Mouse (Mus musculus) heart, embryonic 15.5 days (tissue): ENCODE data around the gene Arnt2. TPM values are rescaled to one million over a fixed set of nuclear protein-coding genes. Genes with fewer than 3 reads are reported as not detected.

Experiments used
- ATAC-seq: fragments of 200-750 bp; cut with Nextera tagmentation; replicated peaks from 2 replicates; pipeline ENCODE4 v1.8.0; 2017; ENCODE audit warnings: low read depth, moderate TSS enrichment; ENCODE audit not compliant: insufficient number of reproducible peaks, insufficient read depth, low FRiP score
- H3K27ac ChIP-seq: fragments of 300-500 bp; sonication (generic); 2 replicates; pipeline ENCODE4 v1.5.1; 2015; ENCODE audit warnings: mild to moderate bottlenecking, inconsistent platforms
- H3K27me3 ChIP-seq: fragments of 300-500 bp; sonication (generic); 2 replicates; pipeline ENCODE4 v1.6.1; 2015; ENCODE audit warnings: inconsistent platforms
- H3K36me3 ChIP-seq: fragments of 300-500 bp; sonication (generic); 2 replicates; pipeline ENCODE4 v1.6.1; 2015; ENCODE audit warnings: mild to moderate bottlenecking, inconsistent platforms
- H3K4me1 ChIP-seq: fragments of 300-500 bp; sonication (generic); replicated peaks from 2 replicates; pipeline ENCODE4 v1.6.1; 2015; ENCODE audit warnings: inconsistent platforms
- H3K4me2 ChIP-seq: fragments of 300-500 bp; sonication (generic); 2 replicates; pipeline ENCODE4 v1.6.1; 2015; ENCODE audit warnings: inconsistent platforms, mild to moderate bottlenecking, moderate library complexity
- H3K4me3 ChIP-seq: fragments of 300-500 bp; sonication (generic); 2 replicates; pipeline ENCODE4 v1.5.1; 2015; ENCODE audit warnings: mild to moderate bottlenecking, inconsistent platforms
- H3K9ac ChIP-seq: fragments of 300-500 bp; sonication (generic); 2 replicates; pipeline ENCODE4 v1.6.1; 2015; ENCODE audit warnings: mild to moderate bottlenecking, inconsistent platforms
- H3K9me3 ChIP-seq: fragments of 300-500 bp; sonication (generic); replicated peaks from 2 replicates; pipeline ENCODE4 v1.6.1; 2016; ENCODE audit warnings: inconsistent platforms
- WGBS: fragments of 180-500 bp; shearing (Covaris S2); methylation state at CpG from one replicate; pipeline ENCODE4 v1.1.7; 2015; ENCODE audit warnings: mixed read lengths; 5-methylcytosine and 5-hydroxymethylcytosine counted together
- polyA plus RNA-seq: library from polyadenylated mRNA; unstranded; fragments of >200 nt; fragmentation: Nextera tagmentation; extraction: Ambion mirVana; gene quantifications from 2 replicates; pipeline ENCODE4 v1.2.1, GENCODE M21; 2015

Gene Arnt2
- polyA plus RNA-seq, 1 experiment from 2014 or later = 1.5 TPM

- H3K36me3 ChIP-seq = no peaks in the 10 kb centered on the region
- no peak overlapping the region for H3K4me2 ChIP-seq
- no peaks in the 10 kb centered on the region for H3K27me3 ChIP-seq
- no peaks in the 10 kb centered on the region for H3K4me1 ChIP-seq
- WGBS = 77% methylated on average over 7 of the region's 7 CpGs
- no peak overlapping the region for H3K4me3 ChIP-seq
- no peak overlapping the region for H3K9ac ChIP-seq
- no peak for ATAC-seq
- no peak overlapping the region for H3K27ac ChIP-seq
- no peaks in the 10 kb centered on the region for H3K9me3 ChIP-seq
Measured at GRCm38 (mm10) chr7:84424670-84425385, 14.9 kb upstream of the Arnt2 start.

DNA sequence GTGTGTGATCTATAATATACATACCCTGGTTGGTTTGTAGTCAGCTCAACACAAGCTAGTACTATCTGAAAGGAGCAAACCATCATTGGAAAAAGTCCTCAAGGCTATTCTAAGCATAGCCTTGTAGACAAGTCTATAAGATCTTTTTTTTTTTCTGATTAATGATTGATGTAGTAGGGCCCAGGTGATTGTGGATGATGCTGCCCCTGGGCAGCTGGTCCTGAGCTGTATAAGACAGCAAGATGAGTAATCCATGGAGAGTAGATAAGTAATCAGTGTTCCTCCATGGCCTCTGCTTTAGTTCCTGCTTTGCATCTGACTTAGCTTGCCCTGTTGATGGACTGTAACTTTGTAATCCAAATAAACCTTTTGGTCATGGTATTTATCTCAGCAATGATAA, 11.8 kb upstream of the Arnt2 start:
- no peak overlapping the region for H3K4me2 ChIP-seq
- H3K36me3 ChIP-seq = no peaks in the 10 kb centered on the region
- ATAC-seq = no peak
- no peaks in the 10 kb centered on the region for H3K4me1 ChIP-seq
- H3K4me3 ChIP-seq = no peak overlapping the region
- H3K27ac ChIP-seq = no peak overlapping the region
- no peaks in the 10 kb centered on the region for H3K9me3 ChIP-seq
- no peak overlapping the region for H3K9ac ChIP-seq
- no peaks in the 10 kb centered on the region for H3K27me3 ChIP-seq

DNA sequence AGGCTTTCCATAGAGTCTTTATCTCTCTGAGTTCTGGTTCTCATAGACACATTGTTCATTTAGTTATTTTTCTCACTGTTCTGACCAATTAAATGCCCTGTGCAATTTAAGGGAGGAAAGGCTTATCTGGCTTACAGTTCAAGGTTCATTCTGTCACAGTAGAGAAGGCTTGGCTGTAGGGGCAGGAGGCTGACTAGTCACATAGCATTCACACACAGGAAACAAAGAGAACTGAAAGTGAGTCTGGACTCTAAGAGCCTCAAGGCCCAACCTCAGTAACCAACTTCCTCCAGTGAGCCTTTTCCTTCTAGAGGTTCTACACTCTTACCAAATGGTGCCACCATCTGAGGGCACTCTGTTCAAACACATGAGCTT, 11.3 kb upstream of the Arnt2 start:
- ATAC-seq = no peak
- no peak overlapping the region for H3K4me2 ChIP-seq
- no peaks in the 10 kb centered on the region for H3K36me3 ChIP-seq
- H3K4me1 ChIP-seq = no peaks in the 10 kb centered on the region
- H3K9ac ChIP-seq = no peak overlapping the region
- H3K4me3 ChIP-seq = no peak overlapping the region
- no peaks in the 10 kb centered on the region for H3K9me3 ChIP-seq
- H3K27me3 ChIP-seq = no peaks in the 10 kb centered on the region
- H3K27ac ChIP-seq = no peak overlapping the region

- Histone ChIP-seq H3K4me2 (no peak overlapping the region), H3K9me3 (no peaks in the 10 kb centered on the region), H3K4me1 (no peaks in the 10 kb centered on the region), H3K4me3 (no peak overlapping the region), H3K36me3 (no peaks in the 10 kb centered on the region), H3K9ac (no peak overlapping the region), H3K27ac (no peak overlapping the region), H3K27me3 (no peaks in the 10 kb centered on the region)
- no peak for ATAC-seq
- WGBS = 63% methylated on average over 3 of the region's 3 CpGs
Measured at GRCm38 (mm10) chr7:84420581-84421290, 10.8 kb upstream of the Arnt2 start.

DNA sequence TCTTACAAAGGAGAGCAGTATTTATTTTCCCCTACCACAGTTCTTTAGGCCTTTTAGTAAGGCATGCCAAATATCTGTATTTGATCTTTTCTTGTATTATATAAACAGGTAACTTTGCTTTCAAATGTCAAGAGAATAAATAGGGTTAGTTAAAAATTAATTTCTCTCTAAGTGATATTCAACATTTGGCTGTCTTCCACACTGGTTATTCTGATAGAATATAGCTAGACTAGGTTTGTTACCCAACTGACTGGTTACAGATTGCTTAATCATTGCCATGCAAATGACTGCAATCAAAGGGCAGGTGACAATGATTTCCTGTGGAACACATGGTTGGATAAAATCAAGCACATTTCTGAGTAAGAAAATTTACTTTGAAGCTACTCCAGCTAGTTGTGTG, 7.5 kb upstream of the Arnt2 start:
- Histone ChIP-seq H3K4me2 (no peak overlapping the region), H3K36me3 (no peaks in the 10 kb centered on the region), H3K9me3 (no peaks in the 10 kb centered on the region), H3K27ac (no peak overlapping the region), H3K4me1 (no peaks in the 10 kb centered on the region), H3K9ac (no peak overlapping the region), H3K4me3 (no peak overlapping the region), H3K27me3 (peaks cover 6% of the 10 kb centered on the region; the same call in 1 of the 2 replicates)
- no peak for ATAC-seq

DNA sequence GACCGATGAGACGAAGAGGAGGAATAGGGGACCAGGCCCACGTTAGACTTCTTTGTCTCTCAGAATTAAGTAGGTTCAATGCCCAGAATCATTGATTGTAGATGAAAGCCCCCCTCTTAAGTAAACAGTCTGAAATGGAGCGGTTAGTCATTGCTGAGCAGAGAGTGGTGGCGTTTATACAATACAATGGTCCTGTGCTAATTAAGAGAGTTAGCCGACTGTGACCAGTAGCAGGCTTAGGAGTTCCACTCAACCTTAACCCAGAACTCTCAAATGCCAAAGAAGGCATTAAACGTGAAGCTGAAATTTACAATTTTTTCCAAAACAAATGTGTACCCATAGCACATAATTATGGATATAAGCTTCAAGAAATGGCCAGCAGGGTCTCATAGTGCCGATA, 2.6 kb upstream of the Arnt2 start:
- H3K9me3 ChIP-seq = no peaks in the 10 kb centered on the region
- peaks cover 13% of the 10 kb centered on the region for H3K4me1 ChIP-seq
- WGBS = 76% methylated on average over 8 of the region's 8 CpGs
- no peak overlapping the region for H3K27ac ChIP-seq
- H3K36me3 ChIP-seq = no peaks in the 10 kb centered on the region
- H3K4me2 ChIP-seq = no peak overlapping the region
- no peak overlapping the region for H3K9ac ChIP-seq
- no peak for ATAC-seq
- no peak overlapping the region for H3K4me3 ChIP-seq
- H3K27me3 ChIP-seq = peaks cover 47% of the 10 kb centered on the region

GRCm38 (mm10) chr7:84409241-84409895, 608 bp downstream of the Arnt2 start:
- H3K4me3 ChIP-seq = peak overlapping the region; percentile 78
- H3K9ac ChIP-seq = peak overlapping the region; percentile 70
- H3K4me2 ChIP-seq = peak overlapping the region; percentile 98
- H3K36me3 ChIP-seq = no peaks in the 10 kb centered on the region
- ATAC-seq = peak; percentile 54; the same call in 1 of the 2 replicates
- H3K27ac ChIP-seq = peak overlapping the region; percentile 21
- 2% methylated on average over 38 of the region's 39 CpGs for WGBS
- H3K27me3 ChIP-seq = peaks cover 49% of the 10 kb centered on the region
- H3K9me3 ChIP-seq = no peaks in the 10 kb centered on the region
- H3K4me1 ChIP-seq = peaks cover 13% of the 10 kb centered on the region

DNA sequence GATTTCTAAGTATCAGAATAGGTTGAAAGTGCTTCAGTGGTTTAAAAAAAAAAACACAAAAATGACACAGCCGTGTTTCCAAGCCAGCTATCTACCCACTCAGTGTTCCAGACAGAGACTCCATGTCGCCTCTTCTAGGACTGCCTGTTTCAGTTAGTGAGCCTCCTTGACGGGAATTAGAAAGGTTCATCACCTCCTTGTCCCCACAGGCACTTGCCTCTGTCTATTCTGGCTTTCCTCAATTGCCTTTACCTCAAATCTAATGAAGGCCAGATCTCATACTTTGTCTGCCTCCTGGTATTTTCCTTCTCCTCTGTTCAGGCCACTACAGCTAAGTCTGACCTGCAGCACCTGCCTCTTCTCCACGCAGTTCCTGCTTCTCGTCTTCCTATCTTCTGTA, 1.7 kb downstream of the Arnt2 start:
- Histone ChIP-seq H3K27ac (no peak overlapping the region), H3K4me2 (no peak overlapping the region), H3K4me3 (no peak overlapping the region), H3K36me3 (no peaks in the 10 kb centered on the region), H3K4me1 (peaks cover 13% of the 10 kb centered on the region), H3K9ac (no peak overlapping the region), H3K27me3 (peaks cover 49% of the 10 kb centered on the region), H3K9me3 (no peaks in the 10 kb centered on the region)
- WGBS = 77% methylated on average over 5 of the region's 5 CpGs
- ATAC-seq = no peak

DNA sequence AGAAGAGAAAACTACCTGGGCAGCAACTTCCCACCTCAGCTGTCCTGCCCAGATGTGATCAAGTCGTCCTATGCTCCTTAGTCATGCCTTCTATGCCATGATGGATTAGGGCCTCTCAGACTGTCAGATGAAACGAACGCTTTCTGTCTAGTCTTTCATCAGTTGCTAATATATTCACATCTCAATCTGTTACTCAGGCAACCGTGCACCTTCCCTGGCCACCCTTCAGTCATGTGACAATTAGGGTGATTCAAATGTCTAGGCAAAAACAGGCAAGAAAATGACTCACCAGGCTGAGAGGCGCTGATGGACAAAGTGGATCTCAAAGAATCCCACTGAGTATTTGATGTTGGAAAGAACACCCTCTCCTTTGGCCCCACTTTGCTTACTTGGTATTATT, 6.6 kb downstream of the Arnt2 start:
- H3K9ac ChIP-seq = no peak overlapping the region
- 64% methylated on average over 5 of the region's 5 CpGs for whole genome bisulfite sequencing
- H3K36me3 ChIP-seq = no peaks in the 10 kb centered on the region
- no peak overlapping the region for H3K4me3 ChIP-seq
- no peak overlapping the region for H3K4me2 ChIP-seq
- H3K27ac ChIP-seq = no peak overlapping the region
- H3K4me1 ChIP-seq = no peaks in the 10 kb centered on the region
- peaks cover 8% of the 10 kb centered on the region for H3K27me3 ChIP-seq
- no peaks in the 10 kb centered on the region for H3K9me3 ChIP-seq
- ATAC-seq = no peak

- WGBS = 64% methylated on average over 9 of the region's 9 CpGs
- Histone ChIP-seq H3K9ac (no peak overlapping the region), H3K4me2 (no peak overlapping the region), H3K27me3 (no peaks in the 10 kb centered on the region), H3K4me1 (no peaks in the 10 kb centered on the region), H3K36me3 (no peaks in the 10 kb centered on the region), H3K27ac (no peak overlapping the region), H3K4me3 (no peak overlapping the region), H3K9me3 (no peaks in the 10 kb centered on the region)
- no peak for ATAC-seq
Measured at GRCm38 (mm10) chr7:84401641-84402455, 8.1 kb downstream of the Arnt2 start.

GRCm38 (mm10) chr7:84397320-84397719, 12.7 kb downstream of the Arnt2 start:
- Histone ChIP-seq H3K4me2 (no peak overlapping the region), H3K36me3 (no peaks in the 10 kb centered on the region), H3K27ac (no peak overlapping the region), H3K27me3 (no peaks in the 10 kb centered on the region), H3K9me3 (no peaks in the 10 kb centered on the region), H3K9ac (no peak overlapping the region), H3K4me1 (no peaks in the 10 kb centered on the region), H3K4me3 (no peak overlapping the region)
- no peak for ATAC-seq
- 39% methylated on average over 1 of the region's 1 CpGs for WGBS
